Mouse (Mus musculus) frontal cortex, postnatal 14 days (tissue): Measurements from ENCODE around the gene Thbs4.

ENCODE experiments used
- DNase-seq, 2 experiments: peaks; one replicate each; pipeline ENCODE4 v3.0.0; 2022; ENCODE audit warnings: low spot score in 2 of 2

The Thbs4 gene

GRCm38 (mm10) chr13:92760519-92760918 is 34.1 kb downstream of the Thbs4 start:
- no peak for DNase-seq

- DNase-seq: no peak
Observed at GRCm38 (mm10) chr13:92759096-92759495, 35.5 kb downstream of the Thbs4 start.

- no peak for DNase-seq
Observed at GRCm38 (mm10) chr13:92757972-92758585, 36.5 kb downstream of the Thbs4 start.

GRCm38 (mm10) chr13:92755036-92755435 is 39.6 kb downstream of the Thbs4 start:
- no peak for DNase-seq

- DNase-seq: no peak
Observed at GRCm38 (mm10) chr13:92753676-92754075, 40.9 kb downstream of the Thbs4 start.

GRCm38 (mm10) chr13:92751726-92752565 is 42.7 kb downstream of the Thbs4 start:
- DNase-seq: peak; percentile 86 to 91

- peak; percentile 45 to 68 for DNase-seq
Observed at GRCm38 (mm10) chr13:92750976-92751518, 43.6 kb downstream of the Thbs4 start.

- DNase-seq: no peak
Observed at GRCm38 (mm10) chr13:92743337-92743736, 51.3 kb downstream of the Thbs4 start.

- DNase-seq: no peak
Observed at GRCm38 (mm10) chr13:92742886-92743285, 51.7 kb downstream of the Thbs4 start.

GRCm38 (mm10) chr13:92740671-92741270 is 53.8 kb downstream of the Thbs4 start:
- no peak for DNase-seq

GRCm38 (mm10) chr13:92739858-92740257 is 54.8 kb downstream of the Thbs4 start:
- no peak for DNase-seq

- DNase-seq: no peak
Observed at GRCm38 (mm10) chr13:92738821-92739220, 55.8 kb downstream of the Thbs4 start.

- no peak for DNase-seq
Observed at GRCm38 (mm10) chr13:92736516-92737300, 57.9 kb downstream of the Thbs4 start.

GRCm38 (mm10) chr13:92735693-92736092 is 58.9 kb downstream of the Thbs4 start:
- no peak for DNase-seq

GRCm38 (mm10) chr13:92733741-92734140 is 60.9 kb downstream of the Thbs4 start:
- DNase-seq: no peak

GRCm38 (mm10) chr13:92733252-92733651 is 61.4 kb downstream of the Thbs4 start:
- peak in 1 of 2 experiments; percentile 52 for DNase-seq

- no peak for DNase-seq
Observed at GRCm38 (mm10) chr13:92732836-92733235, 61.8 kb downstream of the Thbs4 start.

- no peak for DNase-seq
Observed at GRCm38 (mm10) chr13:92731811-92732210, 62.8 kb downstream of the Thbs4 start.

- no peak for DNase-seq
Observed at GRCm38 (mm10) chr13:92729811-92730210, 64.8 kb downstream of the Thbs4 start.

- no peak for DNase-seq
Observed at GRCm38 (mm10) chr13:92722389-92722788, 72.2 kb downstream of the Thbs4 start.

- DNase-seq: no peak
Observed at GRCm38 (mm10) chr13:92721006-92721405, 73.6 kb downstream of the Thbs4 start.
